ENCODE assay signal across 10 mouse cellular contexts in the genomic region with DNA sequence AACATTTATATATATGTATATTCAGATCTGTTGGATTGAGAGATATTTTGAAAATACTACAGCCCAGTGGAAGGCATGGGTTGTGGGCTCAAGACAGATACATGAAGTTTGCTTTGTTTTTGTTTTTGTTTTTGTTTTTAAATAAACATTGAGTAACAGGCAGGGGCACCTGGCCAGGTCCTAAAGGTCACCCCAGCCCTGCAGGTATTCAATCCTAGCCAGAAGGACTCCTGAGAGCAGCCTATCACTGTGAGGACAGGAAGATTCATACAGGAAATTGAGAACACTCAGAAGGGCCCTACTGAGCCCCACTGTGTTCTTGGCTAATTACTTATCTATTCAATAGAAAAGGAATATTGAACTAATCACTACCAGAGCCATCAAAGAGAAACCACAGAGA. TPM values are rescaled to one million over a fixed set of nuclear protein-coding genes. Genes with fewer than 3 reads are reported as not detected.
DNase-seq lines count a peak whose midpoint lies in the region; ATAC-seq and TF ChIP-seq lines count a peak whose summit lies in the region.
"Had no signal": no experiment of that assay in that cellular context is flagged by ENCODE, and none has a peak within 500 bp of the region (broad histone marks: within the 10 kb centered on the region; RNA-seq: fewer than 3 reads in every experiment).

No protein-coding gene starts in this region.

- intact Hi-C loops in left cerebral cortex, postnatal 10 days (cut with DNase I): loop anchor here (5.0 kb wide), 1 partner anchor 50 kb away; no protein-coding TSS in a partner anchor

- H3K27ac ChIP-seq in kidney, embryonic 15.5 days: no peak overlapping the region
- peak overlapping the region; percentile 68 for H3K27ac ChIP-seq in forebrain, embryonic 13.5 days
- no peak overlapping the region for H3K27ac ChIP-seq in hindbrain, embryonic 15.5 days (replicated peaks)
- no peak overlapping the region for H3K27ac ChIP-seq in midbrain, postnatal 0 days (ENCODE audit: low read depth, low read length)
- H3K27ac ChIP-seq: kidney, postnatal 0 days had no signal

- peaks cover 23% of the 10 kb centered on the region for H3K4me1 ChIP-seq in kidney, embryonic 15.5 days
- peaks cover 88% of the 10 kb centered on the region for H3K4me1 ChIP-seq in forebrain, embryonic 13.5 days
- peaks cover 86% of the 10 kb centered on the region for H3K4me1 ChIP-seq in hindbrain, embryonic 15.5 days (replicated peaks)
- H3K4me1 ChIP-seq in midbrain, postnatal 0 days (ENCODE audit: insufficient read depth, low read length): peaks cover 4% of the 10 kb centered on the region; the same call in 1 of the 2 replicates

- no peak for TF ChIP-seq CTCF in midbrain, postnatal 0 days (IDR thresholded peaks at IDR 0.05)

- DNase-seq in kidney, postnatal 36 days: no peak
- DNase-seq in midbrain, postnatal 0 days (ENCODE audit: low spot score): no peak
- DNase-seq in urinary bladder, postnatal 25 days (ENCODE audit: low spot score): no peak
- no peak for DNase-seq in left cerebral cortex, postnatal 10 days (ENCODE audit: extremely low spot score in 1 of 2, low spot score in 2 of 2)

- no peak for ATAC-seq in kidney, embryonic 15.5 days (replicated peaks; ENCODE audit: low FRiP score)
- ATAC-seq in forebrain, embryonic 13.5 days: no peak
- no peak for ATAC-seq in hindbrain, embryonic 15.5 days (ENCODE audit: low FRiP score, low read depth)
- ATAC-seq in midbrain, postnatal 0 days (ENCODE audit: low FRiP score): no peak
- no peak for ATAC-seq in CD4-positive, CD25-positive, alpha-beta regulatory T cell, adult 4 months

- H3K9me3 ChIP-seq in kidney, embryonic 15.5 days (replicated peaks): no peaks in the 10 kb centered on the region
- no peaks in the 10 kb centered on the region for H3K9me3 ChIP-seq in forebrain, embryonic 13.5 days (replicated peaks)
- H3K9me3 ChIP-seq in hindbrain, embryonic 15.5 days: no peaks in the 10 kb centered on the region
- H3K9me3 ChIP-seq in midbrain, postnatal 0 days (ENCODE audit: low read length): no peaks in the 10 kb centered on the region

- no peak overlapping the region for H3K9ac ChIP-seq in kidney, embryonic 15.5 days
- H3K9ac ChIP-seq in forebrain, embryonic 13.5 days: peak overlapping the region; percentile 76; the same call in 1 of the 2 replicates
- H3K9ac ChIP-seq in hindbrain, embryonic 15.5 days: no peak overlapping the region
- no peak overlapping the region for H3K9ac ChIP-seq in midbrain, postnatal 0 days (replicated peaks; ENCODE audit: low read length, poor library complexity, severe bottlenecking)

- H3K4me2 ChIP-seq in kidney, embryonic 15.5 days: peak overlapping the region; percentile 89; the same call in 1 of the 2 replicates
- peak overlapping the region; percentile 89 for H3K4me2 ChIP-seq in forebrain, embryonic 13.5 days
- peak overlapping the region; percentile 89 for H3K4me2 ChIP-seq in hindbrain, embryonic 15.5 days
- peak overlapping the region; percentile 90 for H3K4me2 ChIP-seq in midbrain, postnatal 0 days (ENCODE audit: low read depth, low read length, poor library complexity, severe bottlenecking)

- H3K27me3 ChIP-seq in kidney, embryonic 15.5 days: peaks cover 47% of the 10 kb centered on the region
- no peaks in the 10 kb centered on the region; the same call in 1 of the 2 replicates for H3K27me3 ChIP-seq in forebrain, embryonic 13.5 days
- no peaks in the 10 kb centered on the region for H3K27me3 ChIP-seq in hindbrain, embryonic 15.5 days
- no peaks in the 10 kb centered on the region for H3K27me3 ChIP-seq in midbrain, postnatal 0 days (ENCODE audit: insufficient read depth, low read length)

- no peak overlapping the region for H3K4me3 ChIP-seq in kidney, embryonic 15.5 days (replicated peaks)
- peak overlapping the region; percentile 65 for H3K4me3 ChIP-seq in forebrain, embryonic 13.5 days
- H3K4me3 ChIP-seq in hindbrain, embryonic 15.5 days: peak overlapping the region; percentile 68
- H3K4me3 ChIP-seq in midbrain, postnatal 0 days (ENCODE audit: low read depth, low read length): no peak overlapping the region; the same call in 1 of the 2 replicates
- H3K4me3 ChIP-seq: erythroblast, embryonic 14.5 days had no signal

- H3K36me3 ChIP-seq in kidney, embryonic 15.5 days: no peaks in the 10 kb centered on the region
- no peaks in the 10 kb centered on the region for H3K36me3 ChIP-seq in forebrain, embryonic 13.5 days (ENCODE audit: poor library complexity, severe bottlenecking)
- H3K36me3 ChIP-seq in hindbrain, embryonic 15.5 days: no peaks in the 10 kb centered on the region
- no peaks in the 10 kb centered on the region for H3K36me3 ChIP-seq in midbrain, postnatal 0 days (ENCODE audit: insufficient read depth, low read length)

RNA-seq across cellular contexts. Expression of a gene that starts 5.0 kb away (rescaled TPM):
- polyA plus RNA-seq in kidney, embryonic 15.5 days (2015; fragmentation: Nextera tagmentation; extraction: Ambion mirVana): 17.0 and 18.8 TPM in 2 replicates
- 47.2 and 49.2 TPM in 2 replicates for polyA plus RNA-seq in forebrain, embryonic 13.5 days (2015; fragmentation: Nextera tagmentation; extraction: Ambion mirVana)
- polyA plus RNA-seq in hindbrain, embryonic 15.5 days (2015; fragmentation: Nextera tagmentation; extraction: Ambion mirVana): 32.6 and 39.0 TPM in 2 replicates
- 27.0 and 42.3 TPM in 2 replicates for total RNA-seq in midbrain, postnatal 0 days (2014; rRNA removed)
- 23.5 and 24.6 TPM in 2 replicates for polyA plus RNA-seq in midbrain, postnatal 0 days (2015; fragmentation: Nextera tagmentation; extraction: Ambion mirVana)
- 10 to 100 TPM; 15.0 to 16.0 TPM for total RNA-seq in left cerebral cortex, postnatal 10 days (2021)
- 10 to 100 TPM in 1 of 2 experiments, 1 to 10 TPM in 1; 9.4 to 12.0 TPM for polyA plus RNA-seq in CD4-positive, CD25-positive, alpha-beta regulatory T cell, adult 4 months (2017; shearing (Covaris generic))

Comparison
In these comparisons a context has a peak if more than half of its experiments do, and no peak if none do; other contexts are left out.
1. H3K4me3 ChIP-seq: peak in forebrain, embryonic 13.5 days (single experiment) and hindbrain, embryonic 15.5 days (single experiment); none in kidney, embryonic 15.5 days (single experiment) and midbrain, postnatal 0 days (single experiment).
2. Peak in every context shown above with its lines, with median percentiles within 50 percentile points of each other: H3K4me2 ChIP-seq.